In genomic region chr5:9015352-9015751, GRCm38 (mm10) we compare ENCODE assay signal across 12 mouse cellular contexts. TPM values are rescaled to one million over a fixed set of nuclear protein-coding genes. Genes with fewer than 3 reads are reported as not detected.
DNase-seq lines count a peak whose midpoint lies in the region; ATAC-seq lines count a peak whose summit lies in the region.
"Had no signal": no experiment of that assay in that cellular context is flagged by ENCODE, and none has a peak within 500 bp of the region (broad histone marks: within the 10 kb centered on the region; RNA-seq: fewer than 3 reads in every experiment).

No protein-coding gene starts in this region.

- no peak overlapping the region for H3K27ac ChIP-seq in midbrain, embryonic 11.5 days (ENCODE audit: low read depth, low read length)
- H3K27ac ChIP-seq: hindbrain, embryonic 14.5 days; liver, embryonic 12.5 days had no signal

- no peaks in the 10 kb centered on the region for H3K9me3 ChIP-seq in midbrain, embryonic 11.5 days (ENCODE audit: control insufficient read depth, low read length)
- H3K9me3 ChIP-seq: liver, embryonic 12.5 days had no signal

- H3K4me2 ChIP-seq in midbrain, embryonic 11.5 days: no peak overlapping the region
- H3K4me2 ChIP-seq: hindbrain, embryonic 14.5 days; liver, embryonic 12.5 days had no signal

- peak; percentile 73 for ATAC-seq in common myeloid progenitor, adult 5-6 weeks (replicated peaks; ENCODE audit: low read depth, poor library complexity, severe bottlenecking)
- ATAC-seq in midbrain, embryonic 11.5 days (ENCODE audit: low FRiP score): no peak
- ATAC-seq: liver, embryonic 12.5 days had no signal

- H3K27me3 ChIP-seq in midbrain, embryonic 11.5 days (ENCODE audit: control insufficient read depth, insufficient read depth, low read length): no peaks in the 10 kb centered on the region
- H3K27me3 ChIP-seq: liver, embryonic 12.5 days had no signal

- no peak overlapping the region for H3K9ac ChIP-seq in midbrain, embryonic 11.5 days (ENCODE audit: low read length)
- H3K9ac ChIP-seq: hindbrain, embryonic 14.5 days; liver, embryonic 12.5 days had no signal

- H3K4me1 ChIP-seq in midbrain, embryonic 11.5 days (ENCODE audit: control insufficient read depth, insufficient read depth, low read length): no peaks in the 10 kb centered on the region

- H3K4me3 ChIP-seq in midbrain, embryonic 11.5 days (ENCODE audit: low read depth, low read length): no peak overlapping the region
- H3K4me3 ChIP-seq: liver, embryonic 12.5 days had no signal

- peak; percentile 11 for DNase-seq in gastrocnemius, postnatal 25 days
- no peak for DNase-seq in gastrocnemius, postnatal 4 days (ENCODE audit: low spot score in 2 of 2)
- DNase-seq in CD4-positive helper T cell, adult 2 months (ENCODE audit: low read depth, low spot score): peak; percentile 62
- DNase-seq in skeletal muscle tissue, adult 2 months (ENCODE audit: low read depth, low spot score): peak; percentile 70
- DNase-seq in testis, postnatal 10 days (ENCODE audit: low spot score): no peak
- DNase-seq in ovary, adult 18-20 months (ENCODE audit: low spot score): no peak
- DNase-seq in midbrain, embryonic 11.5 days (ENCODE audit: low spot score, missing footprints): no peak
- DNase-seq: cerebellum, postnatal 36 days; right cerebral cortex, postnatal 14 days had no signal

- WGBS in midbrain, embryonic 11.5 days: 80% methylated on average over 3 of the region's 3 CpGs

- H3K36me3 ChIP-seq in midbrain, embryonic 11.5 days (ENCODE audit: control insufficient read depth, insufficient read depth, low read length): no peaks in the 10 kb centered on the region
- H3K36me3 ChIP-seq: liver, embryonic 12.5 days had no signal

RNA-seq across cellular contexts. Expression of gene Crot, which starts 18.2 kb away (rescaled TPM):
- 10 to 100 TPM; 22.6 to 24.4 TPM for total RNA-seq in gastrocnemius, postnatal 25 days (2021)
- 10 to 100 TPM; 33.1 to 39.9 TPM for total RNA-seq in gastrocnemius, postnatal 4 days (2021)
- total RNA-seq in common myeloid progenitor, adult 5-6 weeks (2017): 44.1 and 51.0 TPM in 2 replicates
- 29.1 and 31.7 TPM in 2 replicates for polyA plus RNA-seq in midbrain, embryonic 11.5 days (2014; fragmentation: Nextera tagmentation; extraction: Ambion mirVana)

Comparison
In these comparisons a context has a peak if more than half of its experiments do, and no peak if none do; other contexts are left out.
1. DNase-seq: peak in gastrocnemius, postnatal 25 days (single experiment), CD4-positive helper T cell, adult 2 months (single experiment) and skeletal muscle tissue, adult 2 months (single experiment); none in gastrocnemius, postnatal 4 days (0 of 2), testis, postnatal 10 days (single experiment), ovary, adult 18-20 months (single experiment) and midbrain, embryonic 11.5 days (single experiment).